Mouse (Mus musculus): ENCODE measurements around the gene Sla2. TPM values are rescaled to one million over a fixed set of nuclear protein-coding genes. Genes with fewer than 3 reads are reported as not detected.
"Not testable (repeated sequence)": the region's sequence is repeated elsewhere in the genome, so short reads cannot be mapped to it uniquely, and the experiment has no call there.

Gene Sla2
- polyA plus RNA-seq, 1 experiment from 2014 or later, result 0.17 TPM

DNA sequence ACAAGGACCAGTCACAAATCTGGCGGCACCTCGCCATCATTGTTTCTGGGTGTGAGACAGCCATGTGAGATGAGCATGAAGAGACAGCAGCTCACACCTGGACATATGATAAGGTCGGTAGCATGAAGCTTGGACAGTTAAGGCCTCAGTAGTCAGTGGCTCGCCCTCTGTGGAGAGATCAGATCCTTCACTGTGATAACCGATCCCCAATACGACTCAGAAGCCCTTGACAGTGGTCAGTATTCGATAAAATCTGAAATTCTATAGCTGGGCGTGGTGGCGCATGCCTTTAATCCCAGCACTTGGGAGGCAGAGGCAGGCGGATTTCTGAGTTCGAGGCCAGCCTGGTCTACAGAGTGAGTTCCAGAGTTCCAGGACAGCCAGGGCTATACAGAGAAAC is 32.2 kb upstream of the Sla2 start:
- not testable (repeated sequence) for ATAC-seq (ENCODE audit: low FRiP score, low read depth); H3K27ac ChIP-seq (replicated peaks); H3K4me1 ChIP-seq (replicated peaks); H3K4me3 ChIP-seq; H3K36me3 ChIP-seq; H3K9ac ChIP-seq; H3K27me3 ChIP-seq; H3K9me3 ChIP-seq; H3K4me2 ChIP-seq
- WGBS, result 91% methylated on average over 11 of the region's 11 CpGs

DNA sequence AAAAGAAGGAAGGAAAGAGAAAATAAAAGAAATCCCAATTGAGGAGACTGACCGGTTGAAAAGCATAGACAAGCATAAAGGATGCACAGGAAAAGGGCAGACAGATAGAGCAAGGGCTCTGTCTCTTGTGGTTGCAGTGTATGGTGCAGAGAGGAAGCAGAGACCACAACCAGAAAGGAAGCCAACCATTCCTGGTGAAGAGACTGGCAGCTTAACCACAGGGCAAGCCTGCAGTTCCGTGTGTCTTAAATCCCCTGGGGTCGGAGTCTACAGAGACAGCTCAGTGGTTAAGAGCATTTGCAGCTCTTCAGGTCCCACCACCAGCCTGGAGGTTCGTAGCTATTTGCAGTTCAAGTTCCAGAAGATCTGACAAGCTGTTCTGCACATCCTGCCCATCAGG is 31.6 kb upstream of the Sla2 start:
- no peak for ATAC-seq (ENCODE audit: low FRiP score, low read depth)
- Histone ChIP-seq H3K36me3 (no peaks in the 10 kb centered on the region), H3K27me3 (no peaks in the 10 kb centered on the region), H3K4me2 (no peak overlapping the region), H3K4me3 (no peak overlapping the region), H3K9me3 (no peaks in the 10 kb centered on the region), H3K4me1 (replicated peaks) (no peaks in the 10 kb centered on the region), H3K27ac (replicated peaks) (no peak overlapping the region), H3K9ac (no peak overlapping the region)
- WGBS, result 72% methylated on average over 4 of the region's 4 CpGs

DNA sequence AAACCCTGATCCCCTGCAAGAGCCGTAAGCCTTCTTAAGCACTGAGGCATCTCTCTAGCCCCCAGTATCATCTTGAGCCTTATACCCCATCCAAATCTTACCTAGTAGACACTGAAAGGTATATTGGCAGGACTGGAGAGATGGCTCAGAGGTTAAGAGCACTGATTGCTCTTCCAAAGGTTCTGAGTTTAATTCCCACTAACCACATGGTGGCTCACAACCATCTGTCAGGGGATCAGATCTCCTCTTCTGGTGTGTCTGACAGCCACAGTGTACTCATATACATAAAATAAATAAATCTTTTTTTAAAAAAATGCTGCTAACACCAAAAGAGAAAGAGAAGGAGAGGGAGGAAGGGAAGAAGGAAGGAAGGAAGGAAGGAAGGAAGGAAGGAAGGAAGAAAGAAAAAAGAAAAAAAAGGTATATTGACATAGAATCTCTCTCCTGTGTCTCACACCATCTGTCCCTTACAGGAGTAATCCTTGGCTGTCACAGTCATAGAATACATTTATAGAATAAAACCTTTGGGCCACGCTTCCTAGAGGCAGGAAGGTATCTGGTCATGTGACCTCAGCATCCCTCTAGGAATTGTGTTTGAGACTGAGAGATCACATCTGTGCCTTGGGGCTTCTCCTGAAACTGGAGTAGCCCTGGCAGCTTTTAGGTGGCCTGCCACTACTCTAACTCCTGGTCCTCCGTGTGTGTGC is 29.6 kb upstream of the Sla2 start:
- no peaks in the 10 kb centered on the region for H3K9me3 ChIP-seq
- no peak for ATAC-seq (ENCODE audit: low FRiP score, low read depth)
- no peaks in the 10 kb centered on the region for H3K4me1 ChIP-seq (replicated peaks)
- no peaks in the 10 kb centered on the region for H3K36me3 ChIP-seq
- no peak overlapping the region for H3K27ac ChIP-seq (replicated peaks)
- no peak overlapping the region for H3K9ac ChIP-seq
- no peaks in the 10 kb centered on the region for H3K27me3 ChIP-seq
- 82% methylated on average over 3 of the region's 3 CpGs for WGBS
- no peak overlapping the region for H3K4me3 ChIP-seq
- no peak overlapping the region for H3K4me2 ChIP-seq

DNA sequence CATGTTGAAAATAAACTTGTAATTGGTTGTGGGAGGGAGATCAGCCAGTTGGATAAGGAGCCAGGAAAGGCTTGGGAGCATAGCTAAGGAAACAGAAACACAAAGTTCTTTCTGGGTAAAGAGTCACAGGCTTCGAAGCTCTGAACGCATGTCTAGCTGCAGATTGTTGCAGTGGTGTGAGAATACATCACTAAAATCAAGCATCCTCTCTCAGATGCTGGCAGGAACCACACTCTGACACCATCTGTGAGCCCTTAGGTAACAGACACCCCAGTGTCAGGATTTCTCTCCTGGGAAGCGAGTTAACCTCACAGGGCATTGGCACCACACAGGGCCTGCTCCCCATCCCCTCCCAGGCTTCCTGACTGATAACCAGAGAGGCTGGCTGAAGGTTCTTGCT is 28.6 kb upstream of the Sla2 start:
- no peaks in the 10 kb centered on the region for H3K36me3 ChIP-seq
- no peaks in the 10 kb centered on the region for H3K9me3 ChIP-seq
- H3K4me2 ChIP-seq, result no peak overlapping the region
- no peak overlapping the region for H3K27ac ChIP-seq (replicated peaks)
- no peaks in the 10 kb centered on the region for H3K27me3 ChIP-seq
- no peak overlapping the region for H3K4me3 ChIP-seq
- H3K9ac ChIP-seq, result no peak overlapping the region
- 90% methylated on average over 3 of the region's 3 CpGs for WGBS
- ATAC-seq (ENCODE audit: low FRiP score, low read depth), result no peak
- no peaks in the 10 kb centered on the region for H3K4me1 ChIP-seq (replicated peaks)

DNA sequence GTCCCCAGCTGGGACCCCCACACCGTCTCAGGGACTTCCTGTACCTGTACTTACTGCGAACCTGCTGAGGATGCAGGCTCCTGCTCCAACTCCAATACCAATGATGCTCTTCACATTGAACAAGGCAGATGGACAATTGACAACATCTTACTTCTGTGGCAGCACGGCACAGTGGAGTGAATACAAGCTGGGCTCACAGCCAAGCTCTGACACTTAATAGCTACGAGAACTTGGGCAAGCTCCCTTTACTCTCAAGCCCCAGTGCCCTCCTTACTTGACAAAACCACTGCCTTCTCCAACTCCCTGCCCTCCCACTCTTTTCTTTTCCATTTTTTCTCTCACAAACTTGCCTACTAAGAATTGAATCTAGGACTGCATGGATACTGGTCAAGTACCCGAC is 26.2 kb upstream of the Sla2 start:
- H3K27ac ChIP-seq (replicated peaks), result no peak overlapping the region
- H3K36me3 ChIP-seq, result no peaks in the 10 kb centered on the region
- H3K9me3 ChIP-seq, result no peaks in the 10 kb centered on the region
- WGBS, result 73% methylated on average over 5 of the region's 5 CpGs
- no peaks in the 10 kb centered on the region for H3K4me1 ChIP-seq (replicated peaks)
- no peaks in the 10 kb centered on the region for H3K27me3 ChIP-seq
- no peak overlapping the region for H3K9ac ChIP-seq
- H3K4me3 ChIP-seq, result no peak overlapping the region
- ATAC-seq (ENCODE audit: low FRiP score, low read depth), result no peak
- H3K4me2 ChIP-seq, result no peak overlapping the region

DNA sequence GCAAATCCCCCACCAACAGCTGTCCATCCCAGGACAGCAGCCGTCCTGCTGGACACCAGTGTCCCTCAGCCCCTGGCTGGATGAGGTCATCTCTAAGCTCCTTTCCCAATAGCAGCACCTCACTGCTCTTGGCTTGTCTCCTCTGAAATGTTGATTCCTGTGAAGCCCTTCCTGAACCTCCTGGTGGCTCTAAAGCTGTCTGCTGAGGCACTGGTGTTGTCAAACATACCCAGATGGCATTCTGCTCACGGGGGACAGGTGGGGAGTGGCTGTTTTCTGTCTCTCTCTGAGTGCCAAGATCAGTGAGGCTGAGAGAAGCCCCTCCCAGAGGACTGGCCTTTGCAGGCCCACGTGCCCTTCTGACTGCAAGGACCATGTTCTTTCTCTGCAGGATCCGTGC is 18.9 kb upstream of the Sla2 start:
- not testable (repeated sequence) for H3K27me3 ChIP-seq; H3K27ac ChIP-seq (replicated peaks); H3K4me1 ChIP-seq (replicated peaks); H3K9me3 ChIP-seq; H3K4me2 ChIP-seq; H3K36me3 ChIP-seq; ATAC-seq (ENCODE audit: low FRiP score, low read depth); H3K4me3 ChIP-seq; H3K9ac ChIP-seq
- 32% methylated on average over 4 of the region's 4 CpGs for WGBS

DNA sequence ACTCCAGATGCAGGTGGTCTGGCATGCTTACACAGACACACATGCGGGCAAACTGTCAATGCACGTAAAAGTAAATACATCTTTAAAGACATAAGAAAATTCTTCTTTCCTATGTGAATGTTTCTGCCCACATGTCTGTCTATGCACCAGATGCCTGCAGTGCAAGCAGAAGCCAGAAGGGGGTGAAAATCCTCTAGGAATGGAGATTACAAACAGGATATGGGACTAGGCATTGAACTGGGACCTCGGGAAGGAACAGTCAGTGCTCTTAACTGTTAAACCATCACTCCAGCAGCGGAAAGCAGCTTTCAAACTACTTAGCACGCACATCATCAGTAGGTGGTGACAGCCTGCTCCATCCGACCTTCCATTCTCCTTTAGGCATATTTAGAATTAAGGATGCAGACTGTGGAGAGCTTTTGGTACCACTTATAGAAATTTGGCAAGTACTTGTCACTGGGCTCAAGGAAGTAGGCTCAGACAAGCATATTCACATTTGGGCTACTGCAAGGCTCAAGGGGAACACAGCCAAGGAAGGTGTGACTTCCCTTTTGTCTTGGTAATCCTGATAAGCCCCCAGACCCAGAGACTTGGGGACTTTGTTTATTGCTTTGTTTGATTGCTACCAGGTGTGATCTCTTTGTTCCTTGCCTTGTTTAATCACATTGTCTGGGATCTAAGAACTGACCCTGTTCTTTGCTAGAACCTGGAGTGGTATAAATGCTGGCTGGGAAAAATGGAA is 18.2 kb upstream of the Sla2 start:
- 29% methylated on average over 6 of the region's 6 CpGs for WGBS
- Histone ChIP-seq H3K4me3 (no peak overlapping the region), H3K9ac (no peak overlapping the region), H3K9me3 (no peaks in the 10 kb centered on the region), H3K36me3 (no peaks in the 10 kb centered on the region), H3K4me1 (replicated peaks) (no peaks in the 10 kb centered on the region), H3K27me3 (no peaks in the 10 kb centered on the region), H3K27ac (replicated peaks) (no peak overlapping the region), H3K4me2 (no peak overlapping the region)
- ATAC-seq (ENCODE audit: low FRiP score, low read depth), result no peak

DNA sequence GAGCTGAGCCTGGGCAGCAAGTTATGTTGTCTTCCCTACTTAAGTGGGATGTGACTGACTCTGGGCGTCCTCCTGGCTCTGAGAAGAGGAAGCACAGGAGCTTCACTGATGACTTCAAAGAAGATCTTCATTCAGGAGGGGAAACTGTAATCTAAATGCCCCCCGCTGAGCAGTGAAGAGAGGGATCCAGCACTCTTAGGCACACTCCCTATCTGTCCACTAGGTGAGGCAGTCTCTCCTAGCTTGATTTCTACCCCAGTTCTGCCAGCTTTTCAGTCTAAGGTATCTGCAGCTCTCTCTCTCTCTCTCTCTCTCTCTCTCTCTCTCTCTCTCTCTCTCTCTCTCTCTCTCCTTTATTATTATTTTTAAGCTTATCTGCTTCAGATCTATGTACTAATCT is 16.4 kb upstream of the Sla2 start:
- WGBS, result 45% methylated on average over 2 of the region's 2 CpGs
- Histone ChIP-seq H3K9me3 (no peaks in the 10 kb centered on the region), H3K27ac (replicated peaks) (no peak overlapping the region), H3K4me2 (no peak overlapping the region), H3K27me3 (no peaks in the 10 kb centered on the region), H3K36me3 (no peaks in the 10 kb centered on the region), H3K4me3 (no peak overlapping the region), H3K9ac (no peak overlapping the region), H3K4me1 (replicated peaks) (no peaks in the 10 kb centered on the region; the same call in 1 of the 2 replicates)
- ATAC-seq (ENCODE audit: low FRiP score, low read depth), result no peak

DNA sequence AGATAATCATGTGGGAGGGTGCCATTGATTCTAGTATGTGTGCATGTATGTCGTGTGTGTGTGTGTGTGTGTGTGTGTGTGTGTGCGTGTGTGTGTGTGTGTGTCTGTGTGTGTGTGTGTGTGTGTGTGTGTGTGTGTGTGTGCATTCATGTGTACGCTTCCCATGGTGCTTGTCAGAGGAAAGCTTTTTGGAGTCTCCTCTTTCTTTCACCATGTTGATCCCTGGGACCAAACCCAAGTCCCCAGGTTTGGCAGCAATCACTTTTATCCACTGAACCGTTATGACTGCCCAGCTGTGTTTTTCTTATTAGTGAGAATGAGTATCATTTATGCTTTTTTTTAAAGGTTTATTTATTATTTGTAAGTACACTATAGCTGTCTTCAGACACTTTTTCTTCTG is 15.4 kb upstream of the Sla2 start:
- WGBS, result 89% methylated on average over 4 of the region's 4 CpGs
- not testable (repeated sequence) for H3K36me3 ChIP-seq

DNA sequence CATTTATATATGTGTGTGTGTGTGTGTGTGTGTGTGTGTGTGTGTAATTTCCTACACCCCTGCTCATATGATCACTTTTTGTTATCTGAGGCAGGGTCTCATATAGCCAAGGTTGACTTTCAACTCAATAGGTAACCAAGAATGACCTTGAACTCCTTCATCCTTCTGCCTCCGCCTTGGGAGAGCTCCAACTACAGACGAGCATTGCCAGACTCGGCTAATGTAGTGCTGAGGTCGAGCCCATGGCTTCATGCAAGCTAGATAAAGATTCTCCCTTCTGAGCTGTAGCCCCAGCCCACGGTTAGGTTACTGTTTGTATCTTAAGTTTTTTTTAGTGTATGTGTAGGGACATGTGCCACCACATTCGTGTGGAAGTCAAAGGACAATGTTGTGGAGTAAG is 14.9 kb upstream of the Sla2 start:
- WGBS, result 77% methylated on average over 6 of the region's 6 CpGs
- no peak for ATAC-seq (ENCODE audit: low FRiP score, low read depth)
- H3K27ac ChIP-seq (replicated peaks), result no peak overlapping the region
- H3K9me3 ChIP-seq, result no peaks in the 10 kb centered on the region
- H3K4me2 ChIP-seq, result no peak overlapping the region
- no peaks in the 10 kb centered on the region for H3K36me3 ChIP-seq
- no peak overlapping the region for H3K4me3 ChIP-seq
- H3K27me3 ChIP-seq, result no peaks in the 10 kb centered on the region
- no peak overlapping the region for H3K9ac ChIP-seq
- no peaks in the 10 kb centered on the region; the same call in none of the 2 replicates for H3K4me1 ChIP-seq (replicated peaks)

More for the DNA sequence above, 15.4 kb upstream of the Sla2 start:
- ATAC-seq (ENCODE audit: low FRiP score, low read depth); H3K4me3 ChIP-seq; H3K27me3 ChIP-seq; H3K9me3 ChIP-seq; H3K9ac ChIP-seq; H3K4me2 ChIP-seq; H3K27ac ChIP-seq (replicated peaks); H3K4me1 ChIP-seq (replicated peaks): not testable (repeated sequence)

DNA sequence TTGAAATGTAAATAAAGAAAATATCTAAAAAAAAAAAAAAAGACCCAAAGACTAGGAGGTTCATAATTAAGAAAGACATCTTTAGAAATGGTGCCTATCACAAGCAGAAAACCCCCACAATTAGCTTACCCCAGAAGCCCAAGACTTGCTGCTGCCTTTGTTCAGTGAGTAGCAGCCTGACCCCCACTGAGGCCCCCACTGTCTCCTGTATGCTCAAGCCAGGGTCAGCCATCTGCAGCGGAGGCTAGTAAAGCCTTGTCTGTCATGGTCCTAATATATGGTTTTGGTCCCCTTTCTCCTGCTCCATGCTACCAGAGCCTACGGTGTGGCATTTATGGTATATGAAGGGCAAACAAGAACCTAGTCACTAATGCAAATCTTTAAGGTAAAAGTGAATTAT is 14.4 kb upstream of the Sla2 start:
- ATAC-seq (ENCODE audit: low FRiP score, low read depth), result no peak
- H3K4me2 ChIP-seq, result no peak overlapping the region
- H3K27me3 ChIP-seq, result no peaks in the 10 kb centered on the region
- WGBS, result 77% methylated on average over 2 of the region's 2 CpGs
- H3K4me3 ChIP-seq, result no peak overlapping the region
- no peaks in the 10 kb centered on the region for H3K9me3 ChIP-seq
- H3K36me3 ChIP-seq, result no peaks in the 10 kb centered on the region
- H3K9ac ChIP-seq, result no peak overlapping the region
- H3K27ac ChIP-seq (replicated peaks), result no peak overlapping the region
- no peaks in the 10 kb centered on the region; the same call in none of the 2 replicates for H3K4me1 ChIP-seq (replicated peaks)

DNA sequence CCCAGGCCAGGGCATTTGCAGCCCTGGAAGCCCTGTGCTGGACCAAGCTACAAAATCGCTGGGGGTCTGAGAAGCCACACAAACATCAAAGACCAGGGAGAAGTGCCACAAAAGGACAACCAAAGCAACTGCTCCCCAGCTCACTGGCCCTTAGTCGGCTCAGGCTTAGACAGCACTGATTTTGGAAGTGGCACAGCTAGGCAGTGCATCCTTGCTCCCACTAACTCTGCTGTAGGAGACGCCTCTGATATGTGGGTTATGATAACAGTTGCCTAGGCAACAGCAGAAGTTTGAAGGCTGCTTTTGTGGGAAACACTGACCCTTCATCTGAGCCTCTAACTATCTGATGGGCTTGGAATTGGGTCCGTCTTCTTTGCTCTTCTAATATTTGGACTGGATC is 12.2 kb upstream of the Sla2 start:
- Histone ChIP-seq H3K4me3 (no peak overlapping the region), H3K4me2 (no peak overlapping the region), H3K9ac (no peak overlapping the region), H3K36me3 (no peaks in the 10 kb centered on the region), H3K9me3 (no peaks in the 10 kb centered on the region), H3K27me3 (no peaks in the 10 kb centered on the region), H3K27ac (replicated peaks) (no peak overlapping the region), H3K4me1 (replicated peaks) (no peaks in the 10 kb centered on the region; the same call in none of the 2 replicates)
- ATAC-seq (ENCODE audit: low FRiP score, low read depth), result no peak
- WGBS, result 75% methylated on average over 4 of the region's 4 CpGs
